Mouse (Mus musculus): ENCODE results near the gene Zfp62. TPM values are rescaled to one million over a fixed set of nuclear protein-coding genes. Genes with fewer than 3 reads are reported as not detected.

Gene Zfp62
- total and polyA plus RNA-seq, 3 experiments = 16.7 to 132 (median 31.8) TPM

GRCm38 (mm10) chr11:49267970-49268579, 65.0 kb downstream of the Zfp62 start:
- H3K4me3 ChIP-seq (ENCODE audit: control insufficient read depth in 1 of 2, insufficient read depth in 1 of 2, low read depth in 2 of 2, low read length in 2 of 2) = no peak overlapping the region
- DNase-seq (ENCODE audit: low read depth, low spot score) = no peak
- no peak for TF ChIP-seq CHD2 (IDR thresholded peaks at IDR 0.05; ENCODE audit: low read length)
- TF ChIP-seq MYB (IDR thresholded peaks at IDR 0.05; ENCODE audit: low read depth, low read length) = no peak
- TF ChIP-seq UBTF (IDR thresholded peaks at IDR 0.05; ENCODE audit: borderline replicate concordance, insufficient read depth, low read depth, low read length) = no peak
- no peak for TF ChIP-seq POLR2AphosphoS2 (IDR thresholded peaks at IDR 0.05; ENCODE audit: low read length)
- no peak for TF ChIP-seq USF1 (IDR thresholded peaks at IDR 0.05; ENCODE audit: low read depth, low read length)
- TF ChIP-seq HCFC1 (IDR thresholded peaks at IDR 0.05; ENCODE audit: low read depth, low read length) = no peak
- TF ChIP-seq SIN3A (IDR thresholded peaks at IDR 0.05; ENCODE audit: low read length) = no peak
- TF ChIP-seq GATA1 (IDR thresholded peaks at IDR 0.05; ENCODE audit: low read depth, low read length) = no peak
- TF ChIP-seq GABPA (IDR thresholded peaks at IDR 0.05; ENCODE audit: low read depth, low read length) = no peak
- TF ChIP-seq ZKSCAN1 (IDR thresholded peaks at IDR 0.05; ENCODE audit: low read depth, low read length) = no peak
- TF ChIP-seq TBP (IDR thresholded peaks at IDR 0.05; ENCODE audit: low read depth, low read length) = no peak
- no peak for TF ChIP-seq TAL1 (IDR thresholded peaks at IDR 0.05; ENCODE audit: low read length)
- no peak for TF ChIP-seq E2F4 (IDR thresholded peaks at IDR 0.05; ENCODE audit: borderline replicate concordance, low read depth, low read length)
- TF ChIP-seq MAZ (IDR thresholded peaks at IDR 0.05; ENCODE audit: low read depth, low read length) = no peak
- TF ChIP-seq ELF1 (IDR thresholded peaks at IDR 0.05; ENCODE audit: low read depth, low read length) = no peak
- TF ChIP-seq SMC3 (IDR thresholded peaks at IDR 0.05; ENCODE audit: low read depth, low read length) = no peak
- TF ChIP-seq MYC (IDR thresholded peaks at IDR 0.05; ENCODE audit: low read depth, low read length) = no peak
- TF ChIP-seq RAD21 (IDR thresholded peaks at IDR 0.05; ENCODE audit: low read depth, low read length) = no peak
- TF ChIP-seq ZNF384 (IDR thresholded peaks at IDR 0.05; ENCODE audit: low read depth, low read length) = no peak
- TF ChIP-seq RCOR1 (IDR thresholded peaks at IDR 0.05; ENCODE audit: low read depth, low read length) = no peak
- H3K27ac ChIP-seq (ENCODE audit: control insufficient read depth, low read depth, low read length) = no peak overlapping the region
- no peaks in the 10 kb centered on the region for H3K36me3 ChIP-seq (ENCODE audit: control insufficient read depth in 1 of 2, insufficient read depth in 2 of 2, low read length in 2 of 2)
- no peak overlapping the region for H3K9ac ChIP-seq (ENCODE audit: control insufficient read depth, low read depth, low read length, poor library complexity, severe bottlenecking)
- no peaks in the 10 kb centered on the region for H3K4me1 ChIP-seq (ENCODE audit: control insufficient read depth in 1 of 2, insufficient read depth in 2 of 2, low read length in 2 of 2)
- no peaks in the 10 kb centered on the region for H3K9me3 ChIP-seq (replicated peaks; ENCODE audit: insufficient read depth, low read length)
- peaks cover 0 to 2% of the 10 kb centered on the region in 2 experiments; a peak in 1 of 4 replicates for H3K27me3 ChIP-seq (ENCODE audit: control insufficient read depth in 1 of 2, insufficient read depth in 2 of 2, low read length in 2 of 2)
- H3K79me2 ChIP-seq (ENCODE audit: control insufficient read depth, insufficient read depth, low read length, poor library complexity) = no peaks in the 10 kb centered on the region

Other genes starting within 250 kb of the Zfp62 start
- 0.92 and 2.0 TPM in 2 replicates for gene Olfr56, start 224.4 kb upstream of the Zfp62 start, total RNA-seq (2012; rRNA removed)
- under 1 TPM in 1 of 2 experiments, not detected in 1; 0.58 TPM for gene Olfr56, start 224.4 kb upstream of the Zfp62 start, polyA plus RNA-seq (2012; ENCODE audit: insufficient read depth in 1 of 2, insufficient read length in 2 of 2, low read depth in 1 of 2, low replicate concordance in 2 of 2, missing spikeins in 1 of 2)
- 0.04 TPM in 1 of 2 replicates, not detected in the other for gene 9930111J21Rik1, start 223.9 kb upstream of the Zfp62 start, total RNA-seq (2012; rRNA removed)
- under 1 TPM in 1 of 2 experiments, not detected in 1; 0.06 TPM for gene 9930111J21Rik1, start 223.9 kb upstream of the Zfp62 start, polyA plus RNA-seq (2012; ENCODE audit: insufficient read depth in 1 of 2, insufficient read length in 2 of 2, low read depth in 1 of 2, low replicate concordance in 2 of 2, missing spikeins in 1 of 2)
- not detected in 2 replicates for gene Gm12185, start 211.1 kb upstream of the Zfp62 start, total RNA-seq (2012; rRNA removed)
- not detected for gene Gm12185, start 211.1 kb upstream of the Zfp62 start, polyA plus RNA-seq (2012; ENCODE audit: insufficient read depth in 1 of 2, insufficient read length in 2 of 2, low read depth in 1 of 2, low replicate concordance in 2 of 2, missing spikeins in 1 of 2)
- gene Tgtp1, start 209.1 kb upstream of the Zfp62 start, total RNA-seq (2012; rRNA removed) = not detected in 2 replicates
- not detected for gene Tgtp1, start 209.1 kb upstream of the Zfp62 start, polyA plus RNA-seq (2012; ENCODE audit: insufficient read depth in 1 of 2, insufficient read length in 2 of 2, low read depth in 1 of 2, low replicate concordance in 2 of 2, missing spikeins in 1 of 2)
- 0.08 and 0.16 TPM in 2 replicates for gene 9930111J21Rik2, start 152.1 kb upstream of the Zfp62 start, total RNA-seq (2012; rRNA removed)
- under 1 TPM in 1 of 2 experiments, not detected in 1; 0.04 TPM for gene 9930111J21Rik2, start 152.1 kb upstream of the Zfp62 start, polyA plus RNA-seq (2012; ENCODE audit: insufficient read depth in 1 of 2, insufficient read length in 2 of 2, low read depth in 1 of 2, low replicate concordance in 2 of 2, missing spikeins in 1 of 2)
- 0.75 and 0.77 TPM in 2 replicates for gene Tgtp2, start 139.1 kb upstream of the Zfp62 start, total RNA-seq (2012; rRNA removed)
- gene Tgtp2, start 139.1 kb upstream of the Zfp62 start, polyA plus RNA-seq (2012; ENCODE audit: insufficient read depth in 1 of 2, insufficient read length in 2 of 2, low read depth in 1 of 2, low replicate concordance in 2 of 2, missing spikeins in 1 of 2) = under 1 TPM in 1 of 2 experiments, not detected in 1; 0.54 TPM
- gene Ifi47, start 126.7 kb upstream of the Zfp62 start, total RNA-seq (2012; rRNA removed) = 35.2 and 48.0 TPM in 2 replicates
- 10 to 100 TPM in 1 of 2 experiments, not detected in 1; 26.4 TPM for gene Ifi47, start 126.7 kb upstream of the Zfp62 start, polyA plus RNA-seq (2012; ENCODE audit: insufficient read depth in 1 of 2, insufficient read length in 2 of 2, low read depth in 1 of 2, low replicate concordance in 2 of 2, missing spikeins in 1 of 2)
- gene Olfr1396, start 88.4 kb upstream of the Zfp62 start, total RNA-seq (2012; rRNA removed) = not detected in 2 replicates
- under 1 TPM in 1 of 2 experiments, not detected in 1; 0.06 TPM for gene Olfr1396, start 88.4 kb upstream of the Zfp62 start, polyA plus RNA-seq (2012; ENCODE audit: insufficient read depth in 1 of 2, insufficient read length in 2 of 2, low read depth in 1 of 2, low replicate concordance in 2 of 2, missing spikeins in 1 of 2)
- gene Olfr1395, start 61.0 kb upstream of the Zfp62 start, total RNA-seq (2012; rRNA removed) = not detected in 2 replicates
- gene Olfr1395, start 61.0 kb upstream of the Zfp62 start, polyA plus RNA-seq (2012; ENCODE audit: insufficient read depth in 1 of 2, insufficient read length in 2 of 2, low read depth in 1 of 2, low replicate concordance in 2 of 2, missing spikeins in 1 of 2) = not detected
- gene Olfr1394, start 48.9 kb upstream of the Zfp62 start, total RNA-seq (2012; rRNA removed) = not detected in 2 replicates
- not detected for gene Olfr1394, start 48.9 kb upstream of the Zfp62 start, polyA plus RNA-seq (2012; ENCODE audit: insufficient read depth in 1 of 2, insufficient read length in 2 of 2, low read depth in 1 of 2, low replicate concordance in 2 of 2, missing spikeins in 1 of 2)
- gene Btnl9, start 16.1 kb upstream of the Zfp62 start, total RNA-seq (2012; rRNA removed) = not detected in 2 replicates
- gene Btnl9, start 16.1 kb upstream of the Zfp62 start, polyA plus RNA-seq (2012; ENCODE audit: insufficient read depth in 1 of 2, insufficient read length in 2 of 2, low read depth in 1 of 2, low replicate concordance in 2 of 2, missing spikeins in 1 of 2) = under 1 TPM in 1 of 2 experiments, not detected in 1; 0.03 TPM
- 41.1 and 41.9 TPM in 2 replicates for gene Mgat1, start 40.9 kb downstream of the Zfp62 start, total RNA-seq (2012; rRNA removed)
- 10 to 100 TPM in 1 of 2 experiments, not detected in 1; 44.3 TPM for gene Mgat1, start 40.9 kb downstream of the Zfp62 start, polyA plus RNA-seq (2012; ENCODE audit: insufficient read depth in 1 of 2, insufficient read length in 2 of 2, low read depth in 1 of 2, low replicate concordance in 2 of 2, missing spikeins in 1 of 2)
- not detected in 2 replicates for gene Olfr1393, start 75.0 kb downstream of the Zfp62 start, total RNA-seq (2012; rRNA removed)
- not detected for gene Olfr1393, start 75.0 kb downstream of the Zfp62 start, polyA plus RNA-seq (2012; ENCODE audit: insufficient read depth in 1 of 2, insufficient read length in 2 of 2, low read depth in 1 of 2, low replicate concordance in 2 of 2, missing spikeins in 1 of 2)
- not detected in 2 replicates for gene Olfr1392, start 82.0 kb downstream of the Zfp62 start, total RNA-seq (2012; rRNA removed)
- not detected for gene Olfr1392, start 82.0 kb downstream of the Zfp62 start, polyA plus RNA-seq (2012; ENCODE audit: insufficient read depth in 1 of 2, insufficient read length in 2 of 2, low read depth in 1 of 2, low replicate concordance in 2 of 2, missing spikeins in 1 of 2)
- not detected in 2 replicates for gene Olfr10, start 101.4 kb downstream of the Zfp62 start, total RNA-seq (2012; rRNA removed)
- not detected for gene Olfr10, start 101.4 kb downstream of the Zfp62 start, polyA plus RNA-seq (2012; ENCODE audit: insufficient read depth in 1 of 2, insufficient read length in 2 of 2, low read depth in 1 of 2, low replicate concordance in 2 of 2, missing spikeins in 1 of 2)
- gene Olfr1391, start 119.5 kb downstream of the Zfp62 start, total RNA-seq (2012; rRNA removed) = not detected in 2 replicates
- not detected for gene Olfr1391, start 119.5 kb downstream of the Zfp62 start, polyA plus RNA-seq (2012; ENCODE audit: insufficient read depth in 1 of 2, insufficient read length in 2 of 2, low read depth in 1 of 2, low replicate concordance in 2 of 2, missing spikeins in 1 of 2)
- gene Olfr1390, start 131.9 kb downstream of the Zfp62 start, total RNA-seq (2012; rRNA removed) = not detected in 2 replicates
- not detected for gene Olfr1390, start 131.9 kb downstream of the Zfp62 start, polyA plus RNA-seq (2012; ENCODE audit: insufficient read depth in 1 of 2, insufficient read length in 2 of 2, low read depth in 1 of 2, low replicate concordance in 2 of 2, missing spikeins in 1 of 2)
- gene Olfr1389, start 219.8 kb downstream of the Zfp62 start, total RNA-seq (2012; rRNA removed) = not detected in 2 replicates
- gene Olfr1389, start 219.8 kb downstream of the Zfp62 start, polyA plus RNA-seq (2012; ENCODE audit: insufficient read depth in 1 of 2, insufficient read length in 2 of 2, low read depth in 1 of 2, low replicate concordance in 2 of 2, missing spikeins in 1 of 2) = not detected
- 0.10 and 0.15 TPM in 2 replicates for gene Olfr1388, start 233.3 kb downstream of the Zfp62 start, total RNA-seq (2012; rRNA removed)
- 100 to 1,000 TPM in 1 of 2 experiments, not detected in 1; 974 TPM for gene Olfr1388, start 233.3 kb downstream of the Zfp62 start, polyA plus RNA-seq (2012; ENCODE audit: insufficient read depth in 1 of 2, insufficient read length in 2 of 2, low read depth in 1 of 2, low replicate concordance in 2 of 2, missing spikeins in 1 of 2)